Mouse (Mus musculus) gastrocnemius, postnatal 25 days (tissue): ENCODE measurements around the gene Ncoa1. TPM values are rescaled to one million over a fixed set of nuclear protein-coding genes. Genes with fewer than 3 reads are reported as not detected.
"Not testable (repeated sequence)": the region's sequence is repeated elsewhere in the genome, so short reads cannot be mapped to it uniquely, and the experiment has no call there.

ENCODE experiments used
- DNase-seq: peaks from one replicate; pipeline ENCODE4 v3.0.0; 2022
- total RNA-seq, 2 experiments: library from RNA; stranded (reverse); gene quantifications; 1 replicate in 1 of 2; 2 replicates in 1 of 2; pipeline ENCODE4 v1.2.3; 2021

Ncoa1 gene
- total RNA-seq, 2 experiments from 2014 or later = 21.5 to 23.8 TPM

GRCm38 (mm10) chr12:4306712-4307313 lies 170.2 kb downstream of the Ncoa1 start:
- DNase-seq = no peak

DNA sequence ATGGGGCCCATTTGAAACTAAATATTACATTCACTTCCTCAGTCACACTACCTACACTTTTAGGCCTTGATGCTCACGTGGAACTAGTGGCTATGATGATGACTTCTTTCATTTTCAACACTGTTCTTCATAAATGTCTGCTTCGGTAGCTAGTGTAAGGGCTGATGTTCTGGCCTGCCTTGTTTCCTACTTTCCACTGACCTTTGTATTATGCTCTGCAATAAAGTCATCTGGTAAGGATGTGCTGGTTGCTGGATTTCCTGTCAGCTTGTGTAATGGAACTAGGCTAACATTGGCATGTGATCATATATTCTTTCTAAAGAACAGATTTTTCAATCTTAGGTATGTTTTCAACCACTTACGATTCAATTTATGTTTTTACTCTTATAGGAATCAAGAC lies 177.7 kb downstream of the Ncoa1 start:
- DNase-seq = no peak

GRCm38 (mm10) chr12:4298626-4299025 lies 178.4 kb downstream of the Ncoa1 start:
- DNase-seq = no peak

GRCm38 (mm10) chr12:4295881-4296280 lies 181.1 kb downstream of the Ncoa1 start:
- DNase-seq = no peak

DNA sequence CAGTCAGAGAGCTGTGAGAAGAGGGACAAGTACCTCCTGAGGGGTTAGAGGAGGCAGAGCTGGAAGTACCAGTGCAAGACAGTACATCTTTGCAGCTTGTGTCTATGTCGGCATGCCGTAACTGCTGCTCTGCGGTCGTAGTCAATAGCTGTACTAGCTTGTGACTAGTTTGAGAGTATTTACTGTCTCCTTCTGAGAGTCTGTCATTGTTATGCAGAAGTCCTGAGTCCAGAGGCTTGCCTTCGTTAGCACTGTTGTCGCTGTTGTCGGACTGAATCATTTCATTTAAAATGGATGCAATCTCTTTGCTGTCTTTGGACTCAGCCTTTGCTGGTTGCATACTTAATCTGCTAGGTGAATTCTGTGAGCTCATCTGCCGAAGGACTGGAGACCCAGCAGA lies 181.7 kb downstream of the Ncoa1 start:
- DNase-seq = no peak

DNA sequence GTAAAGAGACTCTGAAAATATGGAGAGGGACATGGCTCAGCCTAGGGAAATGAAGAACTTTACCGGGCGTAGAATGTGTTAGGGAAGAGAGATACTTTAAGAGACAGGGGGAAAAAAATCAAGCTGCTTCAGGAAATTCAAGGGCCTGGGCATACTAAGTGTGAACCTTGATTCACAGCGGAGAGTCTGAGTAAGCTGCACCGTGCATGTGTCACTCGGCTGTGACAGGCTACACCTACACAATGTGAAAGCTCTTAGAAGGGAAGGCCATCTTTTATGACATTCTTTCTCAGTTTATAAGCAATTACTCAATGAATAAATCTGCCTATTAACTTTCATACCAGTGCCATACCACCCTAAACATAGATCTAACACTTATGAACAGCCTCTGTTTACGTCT lies 183.2 kb downstream of the Ncoa1 start:
- DNase-seq = no peak

GRCm38 (mm10) chr12:4285186-4285585 lies 191.8 kb downstream of the Ncoa1 start:
- peak; percentile 9 for DNase-seq

GRCm38 (mm10) chr12:4279878-4280277 lies 197.1 kb downstream of the Ncoa1 start:
- no peak for DNase-seq

GRCm38 (mm10) chr12:4278978-4279755 lies 197.8 kb downstream of the Ncoa1 start:
- DNase-seq = no peak

- DNase-seq = no peak
These were observed 205.9 kb downstream of the Ncoa1 start for GRCm38 (mm10) chr12:4271078-4271477.

- DNase-seq = no peak
These were observed 209.2 kb downstream of the Ncoa1 start for GRCm38 (mm10) chr12:4267765-4268164.

DNA sequence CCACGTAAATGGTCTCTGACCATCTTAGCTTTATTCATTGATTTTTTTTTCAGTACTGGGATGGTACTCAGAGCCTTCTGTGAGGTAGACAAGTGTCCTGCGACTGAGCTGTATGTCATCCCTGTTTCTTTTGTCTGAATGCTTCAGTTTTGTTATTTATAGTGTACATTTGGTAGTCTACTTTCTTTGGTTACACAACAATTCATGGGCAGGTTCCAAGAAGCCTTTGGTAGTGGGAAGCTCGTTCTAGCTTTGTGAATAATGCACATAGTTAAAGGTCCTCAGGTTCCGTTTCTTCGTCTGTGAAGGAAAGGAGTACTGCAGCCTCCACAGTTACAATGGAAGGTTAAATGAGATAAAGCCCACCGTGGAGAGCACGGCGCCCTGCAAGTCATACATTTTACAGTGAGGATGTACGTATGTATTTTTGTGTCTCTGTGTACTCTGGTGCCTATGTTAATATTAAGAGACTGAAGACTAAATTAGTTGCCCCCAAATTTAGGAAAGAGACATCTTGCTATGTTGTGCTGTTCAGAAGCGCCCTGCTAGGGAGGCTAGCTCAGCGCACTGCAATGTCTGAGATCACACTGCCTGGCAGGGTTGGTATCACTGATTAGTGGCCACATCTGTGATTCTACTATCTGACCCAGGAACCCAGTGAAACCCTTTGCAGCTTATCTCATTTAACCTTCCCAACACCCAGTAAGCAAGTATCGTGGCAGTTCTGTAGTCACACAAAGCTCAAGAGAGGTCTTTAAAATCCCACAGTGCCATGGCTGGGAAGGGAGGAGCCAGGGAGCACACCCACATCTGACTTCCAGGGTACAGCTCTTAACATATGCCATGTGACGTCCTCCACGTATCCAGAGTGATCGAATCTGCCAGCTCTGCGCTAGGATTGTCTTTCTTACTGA lies 224.0 kb downstream of the Ncoa1 start:
- no peak for DNase-seq

GRCm38 (mm10) chr12:4249786-4250185 lies 227.2 kb downstream of the Ncoa1 start:
- DNase-seq = no peak

- no peak for DNase-seq
These were observed 231.2 kb downstream of the Ncoa1 start for GRCm38 (mm10) chr12:4245742-4246141.

DNA sequence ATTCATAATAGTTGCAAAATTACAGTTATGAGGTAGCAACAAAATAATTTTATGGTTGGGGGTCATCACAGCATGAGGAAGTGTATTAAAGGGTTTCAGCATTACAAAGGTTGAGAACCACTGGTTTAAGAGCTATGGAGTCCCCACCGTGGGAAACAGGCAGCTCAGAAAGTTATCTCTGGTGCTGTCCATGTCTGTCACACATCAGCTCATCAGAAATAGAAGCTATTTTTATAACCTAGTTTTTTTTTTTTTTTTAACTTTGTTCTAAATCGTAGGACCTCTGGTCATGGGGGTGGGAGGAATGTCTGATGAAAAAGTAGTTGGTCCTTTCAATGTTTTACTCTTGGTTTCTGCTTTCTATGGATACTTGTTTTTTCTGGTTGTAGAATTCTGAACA lies 233.2 kb downstream of the Ncoa1 start:
- DNase-seq = no peak

DNA sequence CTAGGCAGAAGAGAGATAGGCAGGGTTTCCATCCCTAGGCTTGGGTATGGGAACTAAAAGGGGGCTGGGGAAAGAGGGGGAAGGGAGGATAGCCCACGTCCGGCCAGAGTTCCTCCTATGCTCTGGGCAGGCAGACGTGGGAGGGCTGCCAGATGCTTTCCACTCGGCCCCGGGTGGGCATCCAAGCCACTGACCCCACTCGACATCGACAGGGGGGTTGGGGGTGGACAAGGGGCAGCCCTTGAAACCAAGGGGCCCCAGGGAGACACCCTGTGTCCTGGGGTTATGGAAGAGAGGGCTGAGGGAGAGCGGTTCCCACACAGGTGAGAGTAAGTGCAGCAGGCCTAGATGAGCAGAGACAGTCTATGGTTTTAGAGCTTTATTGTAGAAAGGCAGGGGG lies 236.7 kb downstream of the Ncoa1 start:
- DNase-seq = not testable (repeated sequence)

GRCm38 (mm10) chr12:4237481-4237880 lies 239.5 kb downstream of the Ncoa1 start:
- DNase-seq = no peak

DNA sequence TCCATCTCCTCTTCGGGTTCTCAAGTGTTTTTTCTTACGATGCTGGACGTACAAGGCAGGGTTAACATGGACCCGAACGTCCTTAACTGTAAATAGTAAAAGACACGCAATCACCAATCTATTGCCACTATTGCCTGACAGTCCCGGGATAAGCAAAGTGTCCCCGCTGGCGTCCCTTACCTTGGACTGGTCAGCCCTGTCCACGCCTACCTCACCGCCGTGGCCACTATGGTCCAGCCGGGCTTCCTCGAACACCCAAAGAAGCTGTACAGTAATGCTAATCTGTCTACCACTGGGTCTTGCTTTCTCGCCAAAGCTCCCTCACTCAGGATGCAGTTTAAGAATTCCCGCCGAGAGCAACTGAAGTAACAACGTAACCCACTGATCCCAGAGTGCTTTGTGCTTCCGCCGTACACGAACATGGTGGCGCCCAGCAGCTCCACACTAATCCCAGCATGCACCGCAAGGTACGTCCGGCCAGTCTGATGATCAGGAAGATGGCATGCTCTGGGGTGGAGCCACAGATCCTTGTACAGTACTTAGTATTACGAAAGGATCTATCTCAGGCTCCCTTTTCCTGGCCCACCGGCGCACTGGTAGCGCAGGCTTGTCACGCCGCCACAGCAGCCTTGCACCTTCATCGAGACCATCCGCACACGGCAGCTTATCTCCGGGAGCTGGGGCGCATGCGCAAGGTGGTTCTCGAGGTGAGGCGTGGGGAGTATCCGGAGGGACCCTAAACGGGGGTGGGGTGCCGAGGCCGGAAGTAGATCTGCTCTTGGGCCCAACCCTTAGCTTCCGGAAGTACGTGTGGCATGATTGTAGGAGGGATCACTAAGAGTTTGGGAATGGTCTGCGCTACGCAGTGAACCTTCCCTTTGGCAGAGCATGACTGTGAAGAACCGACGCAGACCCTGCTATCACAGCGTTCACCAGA lies 243.1 kb downstream of the Ncoa1 start, which contains the start of the genes Ptrhd1 and Cenpo:
Gene Ptrhd1 (plus strand): TSS at position 456 of the 937 bp plus-strand sequence.
Gene Cenpo (minus strand): TSS at position 723 of the 937 bp plus-strand sequence.
- DNase-seq = peak; percentile 94

GRCm38 (mm10) chr12:4232777-4233176 lies 244.2 kb downstream of the Ncoa1 start:
- no peak for DNase-seq

GRCm38 (mm10) chr12:4230156-4230555 lies 246.8 kb downstream of the Ncoa1 start:
- DNase-seq = no peak

DNA sequence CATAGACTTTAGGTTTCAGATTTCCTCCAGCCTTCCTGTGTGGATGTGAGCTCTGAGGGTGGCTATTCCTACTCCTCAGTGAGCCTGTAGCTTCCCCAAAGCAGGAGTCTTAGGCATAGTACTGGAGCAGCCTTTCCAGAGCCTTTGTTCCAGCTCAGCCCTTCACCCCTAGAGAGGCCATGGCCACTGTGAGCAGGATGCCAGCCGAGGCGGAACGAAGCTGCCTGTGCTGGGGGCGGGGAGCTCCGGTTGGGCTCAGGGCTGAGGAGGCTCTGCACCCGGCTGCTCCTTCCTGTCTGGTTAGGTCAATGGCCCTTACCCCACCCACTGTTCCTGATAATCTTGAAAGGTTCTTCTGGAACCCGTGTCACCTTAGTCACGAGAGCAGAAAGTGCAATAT lies 264.1 kb downstream of the Ncoa1 start:
- no peak for DNase-seq
